Mouse (Mus musculus): ENCODE measurements around the gene Mindy4. TPM values are rescaled to one million over a fixed set of nuclear protein-coding genes. Genes with fewer than 3 reads are reported as not detected.

The Mindy4 gene
- total and polyA plus RNA-seq, 3 experiments, result not detected

GRCm38 (mm10) chr6:55210423-55211365, 7.5 kb downstream of the Mindy4 start:
- H3K4me3 ChIP-seq (replicated peaks in 1 of 3; ENCODE audit: low read depth in 2 of 3, low read length in 2 of 3, poor library complexity in 1 of 3), result no peak overlapping the region
- H3K79me2 ChIP-seq (replicated peaks; ENCODE audit: control insufficient read depth, extremely low read depth, insufficient read depth, poor library complexity, severe bottlenecking), result no peaks in the 10 kb centered on the region
- DNase-seq (ENCODE audit: extremely low read depth), result no peak
- H3K36me3 ChIP-seq (replicated peaks in 1 of 2; ENCODE audit: control insufficient read depth in 1 of 2, insufficient read depth in 1 of 2, low read length in 1 of 2), result no peaks in the 10 kb centered on the region
- in situ Hi-C loops (cut with MboI; ENCODE audit: low pct_ligation_motif_present, low pct_unique_long_range_greater_than_20kb, low sequenced_read_pairs), result no loop called here
- dilution Hi-C loops (cut with MboI; ENCODE audit: extremely low pct_ligation_motif_present, extremely low pct_unique_long_range_greater_than_20kb, low sequenced_read_pairs), result no loop called here
- H3K9me3 ChIP-seq (replicated peaks; ENCODE audit: low read length), result no peaks in the 10 kb centered on the region
- no peak overlapping the region for H3K27ac ChIP-seq (ENCODE audit: insufficient read depth, low read depth)
- peaks cover 46% of the 10 kb centered on the region for H3K27me3 ChIP-seq (replicated peaks)
- H3K4me2 ChIP-seq (ENCODE audit: insufficient read depth, low read depth, poor library complexity, severe bottlenecking), result no peak overlapping the region
- H3K9ac ChIP-seq (ENCODE audit: insufficient read depth, low read depth), result no peak overlapping the region
- TF ChIP-seq NRF1 (IDR thresholded peaks at IDR 0.05; ENCODE audit: low read depth, low read length) (no peak), IRF4 (IDR thresholded peaks at IDR 0.05; ENCODE audit: low read depth, low read length) (no peak), ETS1 (conservative IDR thresholded peaks at IDR 0.05; ENCODE audit: low read depth, low read length) (no peak), SIN3A (IDR thresholded peaks at IDR 0.05; ENCODE audit: low read length) (no peak), NELFE (IDR thresholded peaks at IDR 0.05; ENCODE audit: low read depth, low read length) (no peak), UBTF (IDR thresholded peaks at IDR 0.05; ENCODE audit: low read depth, low read length) (no peak), MXI1 (IDR thresholded peaks at IDR 0.05; ENCODE audit: low read depth, low read length) (no peak), MEF2A (IDR thresholded peaks at IDR 0.05; ENCODE audit: borderline replicate concordance, low read depth, low read length) (no peak), CHD2 (IDR thresholded peaks at IDR 0.05; ENCODE audit: low read length) (no peak), JUN (IDR thresholded peaks at IDR 0.05; ENCODE audit: insufficient read depth, low read depth, low read length) (no peak), E2F4 (IDR thresholded peaks at IDR 0.05; ENCODE audit: insufficient replicate concordance, low read depth, low read length) (no peak)
- H3K4me1 ChIP-seq (ENCODE audit: control insufficient read depth in 1 of 2, insufficient read depth in 2 of 2), result no peaks in the 10 kb centered on the region

GRCm38 (mm10) chr6:55214541-55214940, 11.4 kb downstream of the Mindy4 start:
- Histone ChIP-seq H3K27ac (ENCODE audit: insufficient read depth, low read depth) (no peak overlapping the region), H3K9me3 (replicated peaks; ENCODE audit: low read length) (no peaks in the 10 kb centered on the region), H3K4me2 (ENCODE audit: insufficient read depth, low read depth, poor library complexity, severe bottlenecking) (no peak overlapping the region), H3K79me2 (replicated peaks; ENCODE audit: control insufficient read depth, extremely low read depth, insufficient read depth, poor library complexity, severe bottlenecking) (no peaks in the 10 kb centered on the region), H3K27me3 (replicated peaks) (peaks cover 33% of the 10 kb centered on the region), H3K4me3 (replicated peaks in 1 of 3; ENCODE audit: low read depth in 2 of 3, low read length in 2 of 3, poor library complexity in 1 of 3) (no peak overlapping the region), H3K36me3 (replicated peaks in 1 of 2; ENCODE audit: control insufficient read depth in 1 of 2, insufficient read depth in 1 of 2, low read length in 1 of 2) (no peaks in the 10 kb centered on the region), H3K4me1 (ENCODE audit: control insufficient read depth in 1 of 2, insufficient read depth in 2 of 2) (peaks cover 0 to 11% of the 10 kb centered on the region in 2 experiments; a peak in 1 of 4 replicates), H3K9ac (ENCODE audit: insufficient read depth, low read depth) (no peak overlapping the region)
- in situ Hi-C loops (cut with MboI; ENCODE audit: low pct_ligation_motif_present, low pct_unique_long_range_greater_than_20kb, low sequenced_read_pairs) (no loop called here), dilution Hi-C loops (cut with MboI; ENCODE audit: extremely low pct_ligation_motif_present, extremely low pct_unique_long_range_greater_than_20kb, low sequenced_read_pairs) (no loop called here)
- DNase-seq (ENCODE audit: extremely low read depth), result no peak
- TF ChIP-seq ZC3H11A (IDR thresholded peaks at IDR 0.05; ENCODE audit: low read depth, low read length), result no peak
- TF ChIP-seq HCFC1 (IDR thresholded peaks at IDR 0.05; ENCODE audit: low read depth, low read length), result no peak
- TF ChIP-seq POLR2AphosphoS2 (IDR thresholded peaks at IDR 0.05; ENCODE audit: low read depth, low read length), result no peak
- TF ChIP-seq TCF12 (IDR thresholded peaks at IDR 0.05; ENCODE audit: low read depth, low read length), result no peak
- no peak for TF ChIP-seq TBP (conservative IDR thresholded peaks at IDR 0.05; ENCODE audit: low read depth, low read length)
- TF ChIP-seq MAZ (IDR thresholded peaks at IDR 0.05; ENCODE audit: low read depth, low read length), result no peak
- no peak for TF ChIP-seq USF2 (conservative IDR thresholded peaks at IDR 0.05; ENCODE audit: low read depth, low read length)
- TF ChIP-seq ZKSCAN1 (IDR thresholded peaks at IDR 0.05; ENCODE audit: borderline replicate concordance, low read depth, low read length), result no peak
- no peak for TF ChIP-seq ELF1 (IDR thresholded peaks at IDR 0.05; ENCODE audit: low read depth, low read length)
- TF ChIP-seq JUND (conservative IDR thresholded peaks at IDR 0.05; ENCODE audit: low read depth, low read length), result no peak
- TF ChIP-seq CHD2 (IDR thresholded peaks at IDR 0.05; ENCODE audit: low read length), result no peak
- TF ChIP-seq ZNF384 (IDR thresholded peaks at IDR 0.05; ENCODE audit: low read depth, low read length), result no peak
- no peak for TF ChIP-seq POLR2A (IDR thresholded peaks at IDR 0.05; ENCODE audit: low read depth, low read length)
- TF ChIP-seq SIN3A (IDR thresholded peaks at IDR 0.05; ENCODE audit: low read length), result no peak
- TF ChIP-seq MXI1 (IDR thresholded peaks at IDR 0.05; ENCODE audit: low read depth, low read length), result no peak
